Mouse (Mus musculus) brain, embryonic 14.5 days (tissue): ENCODE measurements around the gene Slc35e2.

Source experiments
- CTCF ChIP-seq: fragments of 200-500 bp; IDR thresholded peaks from 2 replicates; pipeline ENCODE4 v1.5.1; 2012; ENCODE audit warnings: inconsistent platforms, mild to moderate bottlenecking, moderate library complexity, borderline replicate concordance; ENCODE audit not compliant: insufficient read depth, insufficient read length; ENCODE audit errors: extremely low read depth
- POLR2A ChIP-seq: fragments of 200-500 bp; IDR thresholded peaks from 2 replicates; pipeline ENCODE4 v1.6.1; 2012; ENCODE audit warnings: mild to moderate bottlenecking, inconsistent platforms, borderline replicate concordance; ENCODE audit not compliant: poor library complexity, insufficient read depth, insufficient read length, severe bottlenecking; ENCODE audit errors: extremely low read depth

DNA sequence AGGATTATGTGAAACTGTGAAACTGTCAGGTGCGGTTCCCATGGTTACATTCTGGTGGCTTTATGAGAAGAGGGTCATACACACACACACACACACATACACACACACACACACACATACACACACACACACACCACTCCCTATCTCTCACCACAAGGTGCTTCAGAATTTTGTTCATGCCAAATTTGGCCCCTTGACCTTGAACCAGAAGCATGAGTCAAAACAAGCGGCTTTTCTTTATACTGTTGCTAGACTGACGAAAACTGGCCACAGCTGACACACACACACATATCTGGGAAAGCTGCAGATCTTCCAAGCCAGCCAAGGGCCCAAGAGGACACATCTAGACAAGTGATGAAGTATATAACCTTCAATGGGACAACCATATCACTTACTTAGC lies 5.4 kb upstream of the Slc35e2 start:
- TF ChIP-seq CTCF (no peak), POLR2A (no peak)
